Mouse (Mus musculus) mouse embryonic stem cell (cell line): ENCODE data around the gene Olfr902.

Experiments used
- in situ Hi-C, 2 experiments: fragments of 300-500 bp; cut with MboI; formaldehyde crosslinking; loops; 1 replicate in 1 of 2; 3 replicates in 1 of 2; pipeline ENCODE4 v1.14.3; 2019 to 2020; ENCODE audit warnings: low sequenced_read_pairs in 2 of 2, low pct_unique_long_range_greater_than_20kb in 1 of 2, mixed read lengths in 1 of 2; ENCODE audit not compliant: unreplicated experiment in 1 of 2

Olfr902 gene

DNA sequence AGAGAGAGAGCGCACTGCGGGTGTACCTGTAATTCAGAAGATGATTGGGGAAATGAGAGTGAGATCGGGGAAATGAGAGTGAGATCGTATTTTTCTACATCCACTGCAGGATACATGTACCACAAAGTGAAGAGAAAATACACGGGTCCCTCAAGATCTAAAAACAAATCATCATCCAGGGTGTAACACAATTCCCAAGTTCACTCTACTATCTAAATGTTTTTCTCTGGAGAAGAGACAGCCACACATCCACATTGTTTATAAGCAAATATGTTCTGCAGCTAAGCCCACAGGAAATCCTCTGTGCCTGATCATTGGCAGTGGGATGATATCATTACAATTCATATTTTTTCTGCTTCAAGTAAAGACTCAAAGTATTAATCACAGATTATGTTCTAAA, at the start of gene Olfr902:
Olfr902 (plus strand) TSS at position 301 of the 400 bp plus-strand sequence.
- in situ Hi-C loops = no loop called here

- in situ Hi-C loops = loop anchor here in 1 of 2 experiments (25.0 kb wide), 1 partner anchor 236 kb away; no protein-coding TSS in a partner anchor
These were observed 46.1 kb upstream of the Olfr902 start, which contains the start of gene Olfr147 for GRCm38 (mm10) chr9:38401398-38401797. Olfr147 (plus strand) TSS chr9:38401698.

DNA sequence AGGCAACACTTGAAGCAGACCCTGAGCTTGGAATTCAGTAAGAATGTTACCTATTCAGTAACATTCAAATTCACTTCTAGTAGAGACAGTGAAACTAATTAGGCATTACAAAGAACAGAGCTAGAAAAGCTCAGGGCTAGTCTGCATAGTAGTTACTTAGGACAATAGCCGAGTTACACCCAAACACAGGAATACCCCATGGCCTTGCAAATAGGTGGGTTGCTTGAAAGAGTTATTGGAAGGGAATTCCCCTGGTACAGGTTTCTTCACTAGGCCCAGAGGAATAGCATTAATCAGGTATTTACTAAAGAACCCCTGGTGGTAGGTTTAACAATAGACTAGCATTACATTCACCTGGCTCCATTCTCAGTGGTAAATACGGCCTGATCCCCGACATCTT, 40.0 kb upstream of the Olfr902 start:
- in situ Hi-C loops = loop anchor here in 1 of 2 experiments (25.0 kb wide), 1 partner anchor 230 kb away; no protein-coding TSS in a partner anchor

DNA sequence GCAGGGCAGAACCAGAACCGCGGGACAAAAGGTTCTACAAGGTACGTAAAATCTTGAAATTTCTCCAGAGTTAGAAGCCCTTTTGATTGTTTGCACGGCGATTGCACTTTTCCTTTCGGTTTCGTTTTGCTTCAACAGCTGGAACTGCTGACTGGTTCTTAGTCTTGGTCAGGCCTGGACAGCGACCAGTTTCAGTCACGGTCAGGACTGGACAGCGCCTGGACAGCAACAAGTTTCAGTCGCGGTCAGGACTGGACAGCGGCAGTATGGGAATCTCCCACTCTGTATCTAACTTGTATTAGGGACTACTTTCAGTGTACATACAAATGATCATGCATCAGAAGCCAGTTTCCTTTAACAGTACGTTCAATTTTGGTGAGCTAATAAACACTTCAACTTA, 34.0 kb upstream of the Olfr902 start:
- in situ Hi-C loops = loop anchor here in 1 of 2 experiments (25.0 kb wide), 1 partner anchor 224 kb away; no protein-coding TSS in a partner anchor

- in situ Hi-C loops = loop anchor here in 1 of 2 experiments (25.0 kb wide), 1 partner anchor 214 kb away; no protein-coding TSS in a partner anchor
These were observed 23.7 kb upstream of the Olfr902 start for GRCm38 (mm10) chr9:38423801-38424200.

- in situ Hi-C loops = no loop called here
These were observed 20.4 kb upstream of the Olfr902 start for GRCm38 (mm10) chr9:38427026-38427425.

- in situ Hi-C loops = no loop called here
These were observed 18.3 kb upstream of the Olfr902 start, which contains the start of gene Olfr901 for GRCm38 (mm10) chr9:38429155-38429554. Olfr901 (plus strand) TSS chr9:38429455.

DNA sequence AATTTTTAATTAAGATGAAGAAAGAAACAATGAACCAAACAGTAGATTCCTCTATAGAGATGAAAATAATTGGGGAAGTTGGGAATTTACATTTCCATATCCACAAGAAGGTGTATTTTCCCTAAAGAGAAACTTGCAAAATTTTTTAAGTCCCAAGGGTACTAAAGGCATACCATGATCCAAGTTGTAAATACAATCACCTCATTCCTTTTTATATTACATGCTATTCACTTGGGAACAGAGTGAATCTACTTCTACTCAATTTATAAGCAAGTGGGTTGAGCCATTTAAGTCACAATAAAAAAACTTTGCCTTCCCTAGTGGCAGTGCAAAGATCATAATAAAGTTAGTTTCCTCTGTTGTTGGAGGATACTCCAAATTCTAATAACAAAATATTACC, 15.4 kb downstream of the Olfr902 start, which contains the start of gene Olfr904:
Olfr904 (plus strand) TSS at position 301 of the 400 bp plus-strand sequence.
- in situ Hi-C loops = no loop called here

DNA sequence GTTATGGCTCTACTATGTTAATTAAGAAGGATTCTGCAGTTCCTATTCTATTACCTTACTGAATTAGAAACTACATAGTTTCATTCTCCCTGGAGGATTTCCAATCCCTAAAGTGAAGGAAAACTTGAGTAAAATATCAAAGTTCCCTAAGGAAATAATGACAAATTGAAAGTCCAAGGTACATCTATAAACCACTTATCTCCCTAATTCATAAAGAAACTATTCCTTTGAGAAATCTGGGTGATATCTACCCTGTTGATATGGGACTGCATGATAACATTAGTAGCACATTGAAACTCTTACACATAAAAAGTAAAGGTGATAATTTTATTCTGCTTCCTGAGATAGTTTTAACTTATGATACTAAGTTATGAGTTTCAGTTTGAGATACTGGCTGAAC, 23.4 kb downstream of the Olfr902 start, which contains the start of gene Olfr905:
Olfr905 (plus strand) TSS at position 301 of the 400 bp plus-strand sequence.
- in situ Hi-C loops = no loop called here

- in situ Hi-C loops = no loop called here
These were observed 39.3 kb downstream of the Olfr902 start, which contains the start of gene Olfr906 for GRCm38 (mm10) chr9:38486785-38487184. Olfr906 (plus strand) TSS chr9:38487085.

DNA sequence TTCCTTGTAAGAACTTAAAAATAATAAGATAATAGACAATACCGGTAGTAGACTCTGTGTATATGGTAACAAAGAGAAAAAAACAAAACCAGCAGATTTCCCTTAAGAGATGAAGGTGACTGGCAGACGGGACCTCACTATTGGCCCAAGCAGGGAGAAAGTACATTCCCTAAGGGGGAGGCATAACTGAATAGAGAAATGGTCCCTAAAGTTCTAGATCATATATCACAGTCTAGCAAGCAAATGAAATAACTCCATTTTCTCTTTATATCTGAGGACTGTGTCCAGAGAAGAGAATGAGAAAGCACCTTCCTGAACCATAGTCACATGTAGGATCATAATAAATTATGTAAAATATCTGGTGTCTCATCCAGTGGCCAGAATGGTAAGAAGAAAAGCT, 48.0 kb downstream of the Olfr902 start, which contains the start of gene Olfr907:
Olfr907 (plus strand) TSS at position 301 of the 400 bp plus-strand sequence.
- in situ Hi-C loops = no loop called here
